Mouse (Mus musculus): ENCODE measurements at regions not wholly inside any gene's neighbourhood (a gene's known extent, or its start where the extent isn't known, plus 50 kb on each side); places are given as distances from the start of the nearest gene placed in this dataset.

DNA sequence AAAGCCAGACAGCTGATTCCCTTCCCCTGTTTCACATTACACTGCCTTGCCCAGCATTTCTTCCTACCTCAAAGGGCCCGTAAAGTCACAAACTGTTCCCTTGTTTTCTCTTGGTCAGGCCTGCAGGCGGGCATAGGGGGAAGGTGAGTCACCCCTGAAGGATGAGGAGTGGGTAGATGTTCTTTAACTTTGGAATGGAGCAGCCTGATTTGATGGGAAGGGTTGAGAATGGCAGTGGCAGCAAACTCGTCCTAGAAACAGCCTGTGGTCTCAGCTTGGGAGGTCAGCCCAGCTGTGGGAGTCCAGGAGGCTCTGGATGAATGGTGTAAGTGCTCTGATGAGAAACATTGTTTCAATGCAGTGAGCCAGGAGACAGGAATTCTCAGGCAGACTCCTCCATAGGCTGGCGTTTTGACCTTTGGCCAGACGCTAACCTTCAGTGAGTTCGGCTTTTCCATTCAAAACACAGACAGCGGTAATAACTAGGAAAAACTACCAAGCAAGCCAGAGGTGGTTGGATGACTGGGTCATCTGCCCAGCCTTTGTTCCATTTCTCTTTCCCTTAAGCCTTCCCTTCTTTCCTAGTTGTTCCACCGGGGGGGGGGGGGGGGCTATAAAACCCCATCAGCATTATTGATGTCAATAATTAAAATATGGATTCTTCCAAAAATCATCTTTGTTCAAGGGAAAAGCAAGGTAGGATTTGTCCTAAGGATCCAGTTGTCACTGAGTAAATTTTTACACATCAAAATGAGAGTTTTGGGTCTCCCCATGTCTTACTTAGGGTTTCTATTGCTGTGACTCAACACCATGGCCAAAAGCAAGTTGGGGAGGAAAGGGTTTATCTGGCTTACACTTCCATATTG is 109.4 kb upstream of the Cpm start:
- 55% methylated on average over 8 of the region's 8 CpGs for WGBS (ENCODE audit: insufficient replicate concordance)
- no peak for ATAC-seq (ENCODE audit: insufficient read depth)
- H3K4me1 ChIP-seq (replicated peaks): no peaks in the 10 kb centered on the region
- H3K27me3 ChIP-seq: no peaks in the 10 kb centered on the region
- H3K4me3 ChIP-seq (replicated peaks): no peak overlapping the region
- no peaks in the 10 kb centered on the region for H3K36me3 ChIP-seq (replicated peaks)
- H3K9ac ChIP-seq: no peak overlapping the region
- no peak overlapping the region for H3K27ac ChIP-seq (replicated peaks)
- H3K4me2 ChIP-seq: no peak overlapping the region
- no peaks in the 10 kb centered on the region for H3K9me3 ChIP-seq (replicated peaks)

DNA sequence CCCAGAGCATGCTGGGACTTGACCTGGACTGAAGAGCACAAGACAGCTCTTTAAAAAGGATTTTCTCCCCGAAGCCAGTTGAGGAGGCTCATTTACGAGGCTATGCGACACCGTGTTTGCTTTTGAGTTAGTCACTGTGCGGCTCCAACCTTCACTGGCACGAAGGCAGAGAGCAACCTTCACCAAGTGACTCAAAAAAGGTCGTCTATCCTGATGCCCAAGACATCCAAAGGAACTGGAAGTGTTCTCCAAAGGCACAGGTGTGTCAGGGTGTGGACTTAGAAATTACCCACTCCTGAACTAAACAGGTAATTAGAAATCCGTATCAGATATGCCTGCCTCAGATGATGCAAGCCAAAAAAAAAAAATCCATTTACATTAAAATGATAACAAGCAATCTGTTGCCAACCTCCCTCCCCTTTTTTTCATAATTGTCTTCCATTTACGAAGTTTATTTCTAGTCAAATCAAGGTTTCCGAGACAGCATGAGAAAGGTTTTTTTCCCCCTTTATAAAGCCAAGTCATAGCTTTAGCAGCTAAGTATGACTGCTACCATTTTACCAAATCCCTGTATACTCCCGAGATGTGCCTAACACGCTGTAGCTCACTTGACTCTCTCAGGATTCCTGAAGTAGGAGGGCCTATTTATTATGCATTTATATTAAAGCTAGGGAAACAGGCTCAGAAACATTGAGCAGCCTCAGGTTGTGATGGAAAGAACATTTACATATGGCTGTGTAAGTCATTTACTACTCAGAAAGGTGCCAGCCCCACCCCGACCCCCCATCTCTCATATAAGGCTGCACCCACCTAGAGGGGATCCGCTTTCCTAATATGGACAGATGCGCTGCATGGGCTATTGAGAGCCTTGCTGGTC is 110.3 kb upstream of the Cpm start:
- 59% methylated on average over 15 of the region's 15 CpGs for WGBS (ENCODE audit: insufficient replicate concordance)

DNA sequence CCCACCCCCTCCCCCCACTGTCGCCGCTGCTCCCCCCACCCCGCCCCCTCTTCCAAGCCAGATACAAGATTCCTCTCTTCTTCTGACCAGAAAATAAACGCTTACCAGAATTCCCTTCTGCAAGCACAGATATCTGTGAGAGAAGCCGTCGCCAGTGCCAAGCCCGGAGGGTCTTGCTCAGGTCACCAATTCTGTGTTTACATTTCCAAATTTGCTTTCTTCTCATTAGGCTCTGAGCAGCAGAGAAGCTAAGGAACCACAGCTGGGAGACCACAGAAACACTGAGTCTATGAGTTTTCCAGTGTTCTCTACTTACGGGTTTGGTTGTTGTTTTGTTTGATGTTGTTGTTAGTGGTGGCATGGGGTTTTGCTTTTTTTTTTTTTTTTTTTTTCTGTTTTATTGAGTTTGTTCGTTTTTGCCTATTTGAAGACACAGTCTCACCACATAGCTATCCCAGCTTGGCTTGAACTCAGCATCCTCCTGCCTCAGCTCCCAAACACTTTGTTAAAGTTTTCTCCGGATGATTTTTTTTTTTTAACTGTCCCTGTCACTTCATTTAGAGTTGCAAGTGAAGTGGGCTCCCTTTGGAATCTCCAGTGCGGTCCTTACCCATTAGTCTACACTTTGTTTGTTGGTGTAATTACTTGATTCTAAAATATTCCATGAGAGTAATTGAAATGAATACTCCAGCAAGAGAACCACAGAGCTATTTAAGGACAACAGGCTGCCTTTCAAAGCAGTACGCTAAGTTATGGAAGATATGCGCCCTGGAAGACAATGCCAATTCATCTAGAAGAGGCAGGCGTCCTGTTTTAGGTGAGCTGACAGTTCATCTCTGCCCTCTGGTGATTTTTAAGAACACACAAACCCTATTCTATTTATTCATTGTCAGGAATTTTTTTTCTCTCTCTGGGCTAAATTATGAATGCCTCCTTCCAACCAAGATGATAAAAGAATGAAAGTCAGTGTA is 111.2 kb upstream of the Cpm start:
- no peaks in the 10 kb centered on the region for H3K27me3 ChIP-seq
- H3K27ac ChIP-seq (replicated peaks): no peak overlapping the region
- no peak overlapping the region for H3K9ac ChIP-seq
- no peak for ATAC-seq (ENCODE audit: insufficient read depth)
- no peaks in the 10 kb centered on the region for H3K9me3 ChIP-seq (replicated peaks)
- WGBS (ENCODE audit: insufficient replicate concordance): 52% methylated on average over 14 of the region's 14 CpGs
- no peaks in the 10 kb centered on the region for H3K36me3 ChIP-seq (replicated peaks)
- no peaks in the 10 kb centered on the region for H3K4me1 ChIP-seq (replicated peaks)
- H3K4me3 ChIP-seq (replicated peaks): no peak overlapping the region
- no peak overlapping the region for H3K4me2 ChIP-seq

More for the DNA sequence above, 110.3 kb upstream of the Cpm start:
- no peak overlapping the region for H3K4me2 ChIP-seq
- no peaks in the 10 kb centered on the region for H3K9me3 ChIP-seq (replicated peaks)
- no peaks in the 10 kb centered on the region for H3K36me3 ChIP-seq (replicated peaks)
- no peaks in the 10 kb centered on the region for H3K4me1 ChIP-seq (replicated peaks)
- ATAC-seq (ENCODE audit: insufficient read depth): no peak
- no peak overlapping the region for H3K4me3 ChIP-seq (replicated peaks)
- no peaks in the 10 kb centered on the region for H3K27me3 ChIP-seq
- no peak overlapping the region for H3K27ac ChIP-seq (replicated peaks)
- H3K9ac ChIP-seq: no peak overlapping the region

DNA sequence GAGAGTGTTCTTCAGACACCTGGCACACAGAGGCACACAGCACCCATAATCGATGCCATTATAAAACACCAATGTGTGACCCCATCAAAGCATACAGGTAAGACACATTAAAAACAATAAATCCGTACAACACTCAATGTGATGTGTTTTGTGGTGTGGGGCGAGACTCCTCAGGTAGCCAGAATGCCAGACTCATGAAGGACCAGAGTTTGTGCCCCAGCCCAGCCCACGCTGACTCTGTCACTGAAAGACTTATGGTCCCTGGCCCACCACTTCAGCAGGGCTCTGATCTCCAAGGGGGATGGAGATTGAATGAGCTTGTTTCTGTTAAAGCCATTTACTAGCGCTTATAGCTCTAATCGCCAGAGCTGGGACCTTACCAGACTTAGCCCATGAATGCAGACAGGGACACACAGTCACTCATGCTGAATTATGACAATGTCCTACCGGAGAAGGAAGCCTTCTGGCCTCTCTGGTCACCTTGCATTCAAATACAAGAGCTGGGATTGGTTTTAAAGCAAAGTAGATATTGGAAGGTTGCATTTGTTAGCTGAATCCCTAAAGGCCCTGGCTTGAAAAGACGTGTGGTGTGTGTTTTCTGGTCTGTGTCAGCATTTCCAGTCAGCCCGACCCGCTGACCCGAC is 112.1 kb upstream of the Cpm start:
- H3K4me2 ChIP-seq: no peak overlapping the region
- no peaks in the 10 kb centered on the region for H3K27me3 ChIP-seq
- WGBS (ENCODE audit: insufficient replicate concordance): 58% methylated on average over 11 of the region's 11 CpGs
- H3K9ac ChIP-seq: no peak overlapping the region
- H3K27ac ChIP-seq (replicated peaks): no peak overlapping the region
- no peak overlapping the region for H3K4me3 ChIP-seq (replicated peaks)
- no peaks in the 10 kb centered on the region for H3K36me3 ChIP-seq (replicated peaks)
- no peaks in the 10 kb centered on the region for H3K4me1 ChIP-seq (replicated peaks)
- H3K9me3 ChIP-seq (replicated peaks): no peaks in the 10 kb centered on the region
- ATAC-seq (ENCODE audit: insufficient read depth): no peak

DNA sequence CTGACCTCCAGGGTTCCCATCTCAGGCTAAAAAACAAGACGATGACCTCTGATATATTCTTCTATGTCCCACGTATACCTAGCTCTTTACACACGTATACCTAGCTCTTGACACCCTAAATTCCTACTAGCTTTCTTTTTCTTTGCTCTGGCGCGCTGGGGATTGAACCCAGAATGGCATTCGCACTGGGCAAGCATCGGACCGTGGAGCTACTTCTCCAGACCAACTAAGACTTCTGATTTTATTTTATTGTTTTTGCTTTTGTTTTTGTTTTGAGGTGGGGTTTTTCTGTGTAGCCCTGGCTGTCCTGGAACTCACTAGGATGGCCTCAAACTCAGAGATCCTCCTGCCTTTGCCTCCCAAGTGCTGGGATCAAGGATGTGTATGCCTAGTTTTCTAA is 112.8 kb upstream of the Cpm start:
- Histone ChIP-seq H3K4me3 (replicated peaks) (no peak overlapping the region), H3K36me3 (replicated peaks) (no peaks in the 10 kb centered on the region), H3K9me3 (replicated peaks) (no peaks in the 10 kb centered on the region), H3K4me2 (no peak overlapping the region), H3K27me3 (no peaks in the 10 kb centered on the region), H3K27ac (replicated peaks) (no peak overlapping the region), H3K4me1 (replicated peaks) (no peaks in the 10 kb centered on the region), H3K9ac (no peak overlapping the region)
- no peak for ATAC-seq (ENCODE audit: insufficient read depth)
- 77% methylated on average over 8 of the region's 8 CpGs for WGBS (ENCODE audit: insufficient replicate concordance)

DNA sequence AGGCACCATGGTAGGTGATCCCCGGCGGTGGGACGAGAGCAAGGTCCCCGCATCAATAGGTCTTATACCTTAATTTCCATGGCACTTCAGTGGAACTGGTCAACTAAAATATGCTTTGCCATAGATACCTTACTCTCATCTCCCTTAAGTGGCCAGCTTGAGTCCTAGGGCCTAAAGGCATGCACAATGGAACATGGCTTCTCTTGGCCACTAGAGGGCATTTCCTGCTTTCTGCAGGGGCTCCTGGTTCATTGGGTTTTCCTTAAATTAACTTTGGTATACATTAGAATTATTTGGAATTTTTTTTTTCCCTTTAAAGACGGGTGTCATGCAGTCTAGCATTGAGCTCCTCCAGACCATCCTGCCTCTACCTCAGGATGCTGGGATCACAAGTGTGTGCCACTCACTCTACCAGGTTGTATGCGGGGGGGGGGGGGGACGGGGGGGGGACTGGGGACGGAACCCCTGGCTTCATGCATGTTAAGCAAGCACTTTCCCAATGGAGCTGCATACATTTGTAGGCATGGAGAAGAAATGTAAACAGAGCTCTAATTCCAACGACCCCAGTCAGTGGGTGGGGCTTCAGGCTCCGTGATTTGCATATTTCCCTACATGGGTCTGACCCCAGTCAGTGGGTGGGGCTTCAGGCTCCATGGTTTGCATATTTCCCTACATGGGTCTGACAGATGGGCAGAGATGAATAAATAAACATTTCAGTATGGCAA is 113.4 kb upstream of the Cpm start:
- no peak overlapping the region for H3K27ac ChIP-seq (replicated peaks)
- ATAC-seq (ENCODE audit: insufficient read depth): no peak
- H3K4me2 ChIP-seq: no peak overlapping the region
- no peaks in the 10 kb centered on the region for H3K36me3 ChIP-seq (replicated peaks)
- H3K9ac ChIP-seq: no peak overlapping the region
- H3K9me3 ChIP-seq (replicated peaks): no peaks in the 10 kb centered on the region
- H3K27me3 ChIP-seq: no peaks in the 10 kb centered on the region
- H3K4me3 ChIP-seq (replicated peaks): no peak overlapping the region
- H3K4me1 ChIP-seq (replicated peaks): no peaks in the 10 kb centered on the region
- 52% methylated on average over 10 of the region's 10 CpGs for WGBS (ENCODE audit: insufficient replicate concordance)

DNA sequence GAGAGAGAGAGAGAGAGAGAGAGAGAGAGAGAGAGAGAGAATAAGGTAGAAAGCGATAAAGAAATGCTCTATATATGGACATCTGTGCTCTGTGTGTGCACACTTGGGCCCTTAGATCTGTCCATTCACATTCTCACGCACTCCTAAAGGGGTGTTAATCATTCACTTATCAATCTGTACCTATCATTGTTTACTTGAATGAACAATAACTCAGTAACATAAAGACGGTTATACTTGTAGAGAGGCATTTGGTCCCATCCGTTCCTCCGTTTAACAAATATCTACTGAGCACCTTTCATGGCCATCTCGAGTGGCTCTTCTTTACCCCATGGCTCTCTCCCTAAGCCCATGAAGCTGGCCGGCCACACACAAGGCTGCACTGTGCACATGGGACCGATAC is 114.3 kb upstream of the Cpm start:
- Histone ChIP-seq H3K4me2 (no peak overlapping the region), H3K36me3 (replicated peaks) (no peaks in the 10 kb centered on the region), H3K4me3 (replicated peaks) (no peak overlapping the region), H3K27me3 (no peaks in the 10 kb centered on the region), H3K9ac (no peak overlapping the region), H3K9me3 (replicated peaks) (no peaks in the 10 kb centered on the region), H3K27ac (replicated peaks) (no peak overlapping the region), H3K4me1 (replicated peaks) (no peaks in the 10 kb centered on the region)
- 73% methylated on average over 8 of the region's 8 CpGs for WGBS (ENCODE audit: insufficient replicate concordance)
- ATAC-seq (ENCODE audit: insufficient read depth): no peak

DNA sequence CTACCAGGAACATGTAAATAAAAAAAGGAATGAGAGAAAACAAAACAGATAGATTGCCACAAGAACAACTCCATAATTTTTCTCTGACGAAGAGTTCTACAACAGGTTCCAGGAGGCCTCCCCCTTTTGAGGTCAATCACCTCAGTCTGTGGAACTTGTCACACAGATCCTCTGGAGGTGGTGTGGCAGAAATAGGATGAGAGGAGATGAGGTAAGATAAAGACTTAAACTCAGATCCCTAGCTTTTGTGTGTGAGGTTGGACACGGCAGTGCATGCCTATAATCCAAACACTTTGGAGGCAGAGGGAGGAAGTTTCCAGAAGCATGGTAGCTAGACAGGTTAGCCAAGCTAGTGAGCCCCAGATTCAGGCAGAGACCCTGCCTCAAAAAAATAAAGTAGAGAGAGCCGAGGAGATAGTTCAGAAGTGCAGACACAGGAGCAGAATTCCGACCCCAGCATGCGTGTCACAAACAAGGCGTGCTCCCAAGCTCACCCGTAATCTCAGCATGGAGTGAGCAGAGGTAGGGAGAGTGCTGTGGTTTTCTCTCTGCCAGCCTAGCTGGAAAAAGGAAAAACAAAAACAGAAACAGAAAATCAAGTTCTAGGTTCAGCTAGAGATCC is 115.3 kb upstream of the Cpm start:
- Histone ChIP-seq H3K4me1 (replicated peaks) (no peaks in the 10 kb centered on the region), H3K36me3 (replicated peaks) (no peaks in the 10 kb centered on the region), H3K9ac (no peak overlapping the region), H3K4me3 (replicated peaks) (no peak overlapping the region), H3K9me3 (replicated peaks) (no peaks in the 10 kb centered on the region), H3K27ac (replicated peaks) (no peak overlapping the region), H3K4me2 (no peak overlapping the region), H3K27me3 (no peaks in the 10 kb centered on the region)
- 69% methylated on average over 7 of the region's 7 CpGs for WGBS (ENCODE audit: insufficient replicate concordance)
- no peak for ATAC-seq (ENCODE audit: insufficient read depth)

DNA sequence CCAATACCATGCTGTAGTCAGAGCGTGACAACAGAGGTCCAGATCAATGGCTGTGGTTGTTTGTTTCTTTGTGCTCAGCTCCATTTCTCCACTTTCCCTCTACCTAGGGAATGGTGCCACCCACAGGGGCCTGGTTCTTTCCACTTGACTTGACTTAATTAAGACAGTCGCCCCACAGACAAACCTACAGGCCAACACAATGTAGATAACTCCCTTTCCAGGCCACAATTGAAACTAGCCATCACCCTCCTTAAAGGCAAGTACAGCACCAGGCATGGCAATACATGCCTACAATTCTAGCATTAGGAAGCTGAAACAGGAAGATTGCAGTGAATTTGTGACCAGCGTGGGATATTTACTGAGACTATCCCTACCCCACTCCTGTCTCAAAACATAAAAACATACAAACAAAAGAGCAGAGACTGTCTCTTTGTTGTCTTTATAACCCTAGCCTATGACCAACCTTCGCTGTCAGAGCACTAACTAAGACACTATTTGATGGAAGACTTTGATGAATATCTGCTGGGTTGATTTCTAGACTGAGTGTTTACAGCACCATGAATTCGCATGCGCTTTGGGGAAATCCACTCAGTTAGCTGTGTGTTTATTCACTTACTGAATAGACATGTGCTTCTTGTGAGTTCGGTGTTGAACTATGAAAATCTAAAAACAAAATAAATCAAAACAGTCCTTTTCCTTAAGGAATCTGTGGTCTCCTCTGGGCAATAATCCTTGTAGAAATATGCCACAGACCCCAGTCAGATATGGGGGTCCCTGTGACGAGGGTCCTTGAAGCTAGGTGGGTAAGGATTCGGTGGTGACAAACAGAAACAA is 116.7 kb upstream of the Cpm start:
- WGBS (ENCODE audit: insufficient replicate concordance): 64% methylated on average over 9 of the region's 9 CpGs
- Histone ChIP-seq H3K9ac (no peak overlapping the region), H3K4me1 (replicated peaks) (no peaks in the 10 kb centered on the region), H3K36me3 (replicated peaks) (no peaks in the 10 kb centered on the region), H3K27ac (replicated peaks) (no peak overlapping the region), H3K4me3 (replicated peaks) (no peak overlapping the region), H3K9me3 (replicated peaks) (no peaks in the 10 kb centered on the region), H3K27me3 (no peaks in the 10 kb centered on the region), H3K4me2 (no peak overlapping the region)
- no peak for ATAC-seq (ENCODE audit: insufficient read depth)

Measured in liver, embryonic 15.5 days (tissue).